Mouse (Mus musculus): ENCODE measurements around the gene Pbld1.

Gene Pbld1

GRCm38 (mm10) chr10:63059862-63060261 is at the start of gene Pbld1:
Gene Pbld1 (plus strand): TSS chr10:63060162.
- in situ Hi-C loops (cut with MboI; ENCODE audit: unreplicated experiment in 2 of 2) = loop anchor here (5.0 to 25.0 kb wide), 5 partner anchors 33 to 335 kb away; partner anchors contain the start of gene Stox1 (in 1 of the 2)

- in situ Hi-C loops (cut with MboI; ENCODE audit: unreplicated experiment in 2 of 2) = loop anchor here in 1 of 2 experiments (25.0 kb wide), 1 partner anchor 223 kb away; the partner anchor contains the start of gene Ccar1
These were observed 49.7 kb upstream of the Pbld1 start for GRCm38 (mm10) chr10:63010268-63010667.

GRCm38 (mm10) chr10:63011556-63011955 is 48.4 kb upstream of the Pbld1 start:
- in situ Hi-C loops (cut with MboI; ENCODE audit: unreplicated experiment in 2 of 2) = loop anchor here in 1 of 2 experiments (25.0 kb wide), 1 partner anchor 224 kb away; the partner anchor contains the start of gene Ccar1

GRCm38 (mm10) chr10:63013476-63013875 is 46.5 kb upstream of the Pbld1 start:
- in situ Hi-C loops (cut with MboI; ENCODE audit: unreplicated experiment in 2 of 2) = loop anchor here in 1 of 2 experiments (25.0 kb wide), 1 partner anchor 226 kb away; the partner anchor contains the start of gene Ccar1

GRCm38 (mm10) chr10:63014168-63014567 is 45.8 kb upstream of the Pbld1 start:
- in situ Hi-C loops (cut with MboI; ENCODE audit: unreplicated experiment in 2 of 2) = loop anchor here in 1 of 2 experiments (25.0 kb wide), 1 partner anchor 227 kb away; the partner anchor contains the start of gene Ccar1

- in situ Hi-C loops (cut with MboI; ENCODE audit: unreplicated experiment in 2 of 2) = loop anchor here in 1 of 2 experiments (25.0 kb wide), 1 partner anchor 232 kb away; the partner anchor contains the start of gene Ccar1
These were observed 40.7 kb upstream of the Pbld1 start for GRCm38 (mm10) chr10:63019304-63019703.

- in situ Hi-C loops (cut with MboI; ENCODE audit: unreplicated experiment in 2 of 2) = loop anchor here (5.0 to 25.0 kb wide), 2 partner anchors 34 to 234 kb away; partner anchors contain the start of gene Ccar1 (in 1 of the 2)
These were observed 38.3 kb upstream of the Pbld1 start for GRCm38 (mm10) chr10:63021702-63022101.

GRCm38 (mm10) chr10:63022541-63023120 is 37.3 kb upstream of the Pbld1 start:
- in situ Hi-C loops (cut with MboI; ENCODE audit: unreplicated experiment in 2 of 2) = loop anchor here (5.0 to 25.0 kb wide), 2 partner anchors 35 to 235 kb away; partner anchors contain the start of gene Ccar1 (in 1 of the 2)

GRCm38 (mm10) chr10:63023121-63023748 is 36.7 kb upstream of the Pbld1 start:
- in situ Hi-C loops (cut with MboI; ENCODE audit: unreplicated experiment in 2 of 2) = loop anchor here (5.0 to 25.0 kb wide), 2 partner anchors 36 to 236 kb away; partner anchors contain the start of gene Ccar1 (in 1 of the 2)

- in situ Hi-C loops (cut with MboI; ENCODE audit: unreplicated experiment in 2 of 2) = loop anchor here (5.0 to 25.0 kb wide), 2 partner anchors 37 to 237 kb away; partner anchors contain the start of gene Ccar1 (in 1 of the 2)
These were observed 36.0 kb upstream of the Pbld1 start, which contains the start of the genes Hnrnph3 and Pbld2 for GRCm38 (mm10) chr10:63023749-63024579. Gene Hnrnph3 (minus strand): TSS chr10:63024217. Gene Pbld2 (plus strand): TSS chr10:63024315.

GRCm38 (mm10) chr10:63024580-63024910 is 35.4 kb upstream of the Pbld1 start:
- in situ Hi-C loops (cut with MboI; ENCODE audit: unreplicated experiment in 2 of 2) = loop anchor here (5.0 to 25.0 kb wide), 2 partner anchors 37 to 237 kb away; partner anchors contain the start of gene Ccar1 (in 1 of the 2)

GRCm38 (mm10) chr10:63025016-63025415 is 34.9 kb upstream of the Pbld1 start:
- in situ Hi-C loops (cut with MboI; ENCODE audit: unreplicated experiment in 2 of 2) = loop anchor here in 1 of 2 experiments (5.0 kb wide), 1 partner anchor 37 kb away; the partner anchor contains the start of gene Pbld1

- in situ Hi-C loops (cut with MboI; ENCODE audit: unreplicated experiment in 2 of 2) = loop anchor here in 1 of 2 experiments (5.0 kb wide), 1 partner anchor 37 kb away; the partner anchor contains the start of gene Pbld1
These were observed 34.4 kb upstream of the Pbld1 start for GRCm38 (mm10) chr10:63025491-63026011.

GRCm38 (mm10) chr10:63026156-63026794 is 33.7 kb upstream of the Pbld1 start:
- in situ Hi-C loops (cut with MboI; ENCODE audit: unreplicated experiment in 2 of 2) = loop anchor here in 1 of 2 experiments (5.0 kb wide), 1 partner anchor 36 kb away; the partner anchor contains the start of gene Pbld1

- in situ Hi-C loops (cut with MboI; ENCODE audit: unreplicated experiment in 2 of 2) = loop anchor here in 1 of 2 experiments (5.0 kb wide), 1 partner anchor 36 kb away; the partner anchor contains the start of gene Pbld1
These were observed 33.2 kb upstream of the Pbld1 start for GRCm38 (mm10) chr10:63026795-63027160.

- in situ Hi-C loops (cut with MboI; ENCODE audit: unreplicated experiment in 2 of 2) = loop anchor here in 1 of 2 experiments (5.0 kb wide), 1 partner anchor 35 kb away; the partner anchor contains the start of gene Pbld1
These were observed 32.4 kb upstream of the Pbld1 start for GRCm38 (mm10) chr10:63027376-63028161.

- in situ Hi-C loops (cut with MboI; ENCODE audit: unreplicated experiment in 2 of 2) = loop anchor here in 1 of 2 experiments (5.0 kb wide), 1 partner anchor 34 kb away; the partner anchor contains the start of gene Pbld1
These were observed 31.6 kb upstream of the Pbld1 start for GRCm38 (mm10) chr10:63028396-63028795.

GRCm38 (mm10) chr10:63032267-63032666 is 27.7 kb upstream of the Pbld1 start:
- in situ Hi-C loops (cut with MboI; ENCODE audit: unreplicated experiment in 2 of 2) = no loop called here

Measured in v-Abl transformed pro-B cells (cell line).